8 mouse cellular contexts compared by ENCODE assay signal in the genomic region with DNA sequence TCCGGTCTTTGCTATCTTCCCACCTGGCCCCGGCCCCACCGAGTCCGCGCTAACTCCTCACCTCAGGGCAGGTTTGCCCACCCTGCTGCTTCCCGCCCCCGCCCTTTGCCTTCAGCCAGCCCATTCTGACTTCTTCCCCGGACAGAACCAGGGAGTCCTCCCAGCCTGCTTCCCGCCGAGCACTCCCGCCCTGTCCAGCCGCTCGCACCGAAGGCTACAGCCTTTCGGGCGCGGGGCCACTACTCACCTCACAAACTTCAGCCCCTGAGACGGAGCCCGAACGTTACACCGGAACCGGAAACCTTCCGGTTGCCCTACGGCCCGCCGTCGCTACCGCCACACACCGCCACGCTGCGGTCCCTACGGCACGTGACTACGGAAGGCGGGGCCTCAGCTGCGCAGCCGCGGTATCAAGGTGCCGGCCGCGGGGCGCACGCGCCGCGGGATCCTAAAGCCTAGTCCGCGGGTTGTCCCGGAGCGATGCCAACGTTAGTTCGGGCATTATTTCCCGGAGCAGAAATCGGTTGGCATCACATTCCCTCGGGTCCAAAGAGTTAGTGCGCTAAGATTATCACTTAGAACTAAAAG. TPM values are rescaled to one million over a fixed set of nuclear protein-coding genes. Genes with fewer than 3 reads are reported as not detected.
A peak's percentile ranks its signal among the peaks of the same experiment; 100 is the strongest.
DNase-seq lines count a peak whose midpoint lies in the region; ATAC-seq lines count a peak whose summit lies in the region.

Prpf3 (minus strand) TSS at position 384 of the 588 bp plus-strand sequence.

- H3K9me3 ChIP-seq in heart, embryonic 13.5 days = no peaks in the 10 kb centered on the region
- no peaks in the 10 kb centered on the region for H3K9me3 ChIP-seq in liver, embryonic 12.5 days (replicated peaks)
- no peaks in the 10 kb centered on the region for H3K9me3 ChIP-seq in stomach, embryonic 15.5 days

- H3K27me3 ChIP-seq in heart, embryonic 13.5 days (replicated peaks) = no peaks in the 10 kb centered on the region
- no peaks in the 10 kb centered on the region for H3K27me3 ChIP-seq in liver, embryonic 12.5 days (replicated peaks)
- no peaks in the 10 kb centered on the region for H3K27me3 ChIP-seq in stomach, embryonic 15.5 days (replicated peaks)

- peaks cover 31% of the 10 kb centered on the region for H3K36me3 ChIP-seq in heart, embryonic 13.5 days
- peaks cover 32% of the 10 kb centered on the region for H3K36me3 ChIP-seq in liver, embryonic 12.5 days
- H3K36me3 ChIP-seq in stomach, embryonic 15.5 days = peaks cover 20% of the 10 kb centered on the region

- ATAC-seq in erythroid progenitor cell, adult 5-6 weeks (replicated peaks; ENCODE audit: low FRiP score, poor library complexity, severe bottlenecking) = peak; percentile 99
- ATAC-seq in heart, embryonic 13.5 days (ENCODE audit: extremely low read depth, insufficient number of reproducible peaks, low FRiP score, low TSS enrichment) = peak; percentile 96
- peak; percentile 96 for ATAC-seq in liver, embryonic 12.5 days
- ATAC-seq in stomach, embryonic 15.5 days (ENCODE audit: insufficient read depth, low FRiP score, low read depth) = peak; percentile 97

- WGBS in heart, embryonic 13.5 days = 0% methylated on average over 56 of the region's 56 CpGs
- WGBS in liver, embryonic 12.5 days (ENCODE audit: insufficient replicate concordance) = under 1% methylated on average over 56 of the region's 56 CpGs
- under 1% methylated on average over 55 of the region's 56 CpGs for WGBS in stomach, embryonic 15.5 days

- H3K4me2 ChIP-seq in heart, embryonic 13.5 days = peak within 1 kb of the TSS; percentile 78
- peak within 1 kb of the TSS; percentile 82 for H3K4me2 ChIP-seq in liver, embryonic 12.5 days
- H3K4me2 ChIP-seq in stomach, embryonic 15.5 days = peak within 1 kb of the TSS; percentile 64

- H3K27ac ChIP-seq in heart, embryonic 13.5 days (replicated peaks) = peak within 1 kb of the TSS; percentile 82
- peak within 1 kb of the TSS; percentile 76 for H3K27ac ChIP-seq in liver, embryonic 12.5 days
- peak within 1 kb of the TSS; percentile 81 for H3K27ac ChIP-seq in stomach, embryonic 15.5 days

- H3K4me3 ChIP-seq in heart, embryonic 13.5 days = peak within 1 kb of the TSS; percentile 80
- peak within 1 kb of the TSS; percentile 90 for H3K4me3 ChIP-seq in liver, embryonic 12.5 days
- peak within 1 kb of the TSS; percentile 84 for H3K4me3 ChIP-seq in stomach, embryonic 15.5 days (replicated peaks)

- H3K9ac ChIP-seq in heart, embryonic 13.5 days = peak within 1 kb of the TSS; percentile 93
- H3K9ac ChIP-seq in liver, embryonic 12.5 days = peak within 1 kb of the TSS; percentile 93
- H3K9ac ChIP-seq in stomach, embryonic 15.5 days = peak within 1 kb of the TSS; percentile 74

- peak; percentile 94 for DNase-seq in CD4-positive helper T cell, adult 2 months (ENCODE audit: low read depth, low spot score)
- DNase-seq in brain, embryonic 18.5 days (ENCODE audit: low read depth, low spot score) = peak; percentile 80
- peak; percentile 97 for DNase-seq in kidney, postnatal 10 days
- DNase-seq in natural killer cell, adult 2 months (ENCODE audit: low spot score in 2 of 2) = peak; percentile 88 to 93

- peaks cover 26% of the 10 kb centered on the region for H3K4me1 ChIP-seq in heart, embryonic 13.5 days
- H3K4me1 ChIP-seq in liver, embryonic 12.5 days = peaks cover 48% of the 10 kb centered on the region
- H3K4me1 ChIP-seq in stomach, embryonic 15.5 days = peaks cover 4% of the 10 kb centered on the region; the same call in 1 of the 2 replicates

RNA-seq across cellular contexts. Expression of gene Prpf3, which starts in this region (rescaled TPM):
- total RNA-seq in erythroid progenitor cell, adult 5-6 weeks (2015; ENCODE audit: low replicate concordance) = 56.2 and 83.6 TPM in 2 replicates
- 37.7 and 84.2 TPM in 2 replicates for total RNA-seq in erythroid progenitor cell, adult 5-6 weeks (2017; ENCODE audit: low replicate concordance)
- polyA plus RNA-seq in heart, embryonic 13.5 days (2015; fragmentation: Nextera tagmentation; extraction: Ambion mirVana) = 25.0 and 29.1 TPM in 2 replicates
- polyA plus RNA-seq in liver, embryonic 12.5 days (2016; fragmentation: Nextera tagmentation; extraction: Ambion mirVana) = 41.4 and 44.3 TPM in 2 replicates
- 44.0 and 44.7 TPM in 2 replicates for polyA plus RNA-seq in stomach, embryonic 15.5 days (2015; fragmentation: Nextera tagmentation; extraction: Ambion mirVana)

Comparison
In these comparisons a context has a peak if more than half of its experiments do, and no peak if none do; other contexts are left out.
1. Peak in every context shown above with its lines: DNase-seq, ATAC-seq, H3K4me3 ChIP-seq and H3K27ac ChIP-seq.